Mouse (Mus musculus) megakaryocyte, embryonic 14.5 days (primary cell): ENCODE results near the gene Lama1.

ENCODE experiments used
- FLI1 ChIP-seq: IDR thresholded peaks from 2 replicates; pipeline ENCODE4 v1.6.1; 2012; ENCODE audit warnings: low read length, inconsistent platforms, mixed read lengths
- GATA1 ChIP-seq: IDR thresholded peaks from 3 replicates; pipeline ENCODE4 v1.6.1; 2012; ENCODE audit warnings: mixed read lengths, low read length, inconsistent platforms, borderline replicate concordance

DNA sequence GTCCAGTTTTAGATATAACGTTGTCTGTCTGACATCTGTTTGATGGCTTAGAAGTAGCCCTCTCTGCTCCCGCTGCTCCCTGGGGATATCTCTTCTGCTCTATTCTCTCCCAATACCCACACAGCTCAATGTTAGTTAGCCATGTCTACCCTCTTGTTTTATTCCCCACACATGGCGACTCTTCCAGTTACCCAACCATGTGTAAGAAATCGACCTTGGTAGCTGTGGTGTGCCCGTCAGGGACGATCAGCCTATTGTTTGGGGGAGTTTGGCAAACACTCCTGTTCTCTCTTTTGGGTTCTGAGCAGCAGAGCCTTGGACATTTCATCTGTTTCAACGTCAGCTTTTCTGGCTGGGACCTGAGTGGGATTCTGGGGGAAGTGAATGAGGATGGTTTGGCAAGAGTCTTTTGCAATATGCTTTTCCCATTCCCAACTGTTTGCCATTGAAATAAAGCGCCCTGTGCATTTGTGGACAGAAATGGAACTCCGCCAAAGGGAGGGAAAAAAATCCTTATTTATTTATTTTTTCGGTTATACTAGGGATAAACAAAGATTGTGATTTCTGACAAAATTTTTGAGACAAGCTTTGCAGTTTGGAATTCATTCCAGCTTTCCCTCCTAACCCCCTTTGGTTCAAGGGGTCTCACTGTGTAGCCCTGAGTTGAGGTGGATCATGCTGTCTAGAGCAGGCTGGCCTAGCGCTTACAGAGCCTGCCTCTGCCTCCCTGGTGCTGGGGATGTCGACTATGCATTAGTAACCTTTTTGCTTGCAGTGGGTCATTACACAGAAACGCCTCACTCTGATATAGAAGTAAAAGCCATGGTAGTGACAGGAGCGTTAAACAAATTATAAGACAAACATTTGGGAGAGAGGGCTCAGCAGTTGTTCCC, 26.4 kb downstream of the Lama1 start:
- TF ChIP-seq FLI1 (no peak), GATA1 (no peak)
